Mouse (Mus musculus): ENCODE measurements around the gene Rgs12.

The Rgs12 gene

DNA sequence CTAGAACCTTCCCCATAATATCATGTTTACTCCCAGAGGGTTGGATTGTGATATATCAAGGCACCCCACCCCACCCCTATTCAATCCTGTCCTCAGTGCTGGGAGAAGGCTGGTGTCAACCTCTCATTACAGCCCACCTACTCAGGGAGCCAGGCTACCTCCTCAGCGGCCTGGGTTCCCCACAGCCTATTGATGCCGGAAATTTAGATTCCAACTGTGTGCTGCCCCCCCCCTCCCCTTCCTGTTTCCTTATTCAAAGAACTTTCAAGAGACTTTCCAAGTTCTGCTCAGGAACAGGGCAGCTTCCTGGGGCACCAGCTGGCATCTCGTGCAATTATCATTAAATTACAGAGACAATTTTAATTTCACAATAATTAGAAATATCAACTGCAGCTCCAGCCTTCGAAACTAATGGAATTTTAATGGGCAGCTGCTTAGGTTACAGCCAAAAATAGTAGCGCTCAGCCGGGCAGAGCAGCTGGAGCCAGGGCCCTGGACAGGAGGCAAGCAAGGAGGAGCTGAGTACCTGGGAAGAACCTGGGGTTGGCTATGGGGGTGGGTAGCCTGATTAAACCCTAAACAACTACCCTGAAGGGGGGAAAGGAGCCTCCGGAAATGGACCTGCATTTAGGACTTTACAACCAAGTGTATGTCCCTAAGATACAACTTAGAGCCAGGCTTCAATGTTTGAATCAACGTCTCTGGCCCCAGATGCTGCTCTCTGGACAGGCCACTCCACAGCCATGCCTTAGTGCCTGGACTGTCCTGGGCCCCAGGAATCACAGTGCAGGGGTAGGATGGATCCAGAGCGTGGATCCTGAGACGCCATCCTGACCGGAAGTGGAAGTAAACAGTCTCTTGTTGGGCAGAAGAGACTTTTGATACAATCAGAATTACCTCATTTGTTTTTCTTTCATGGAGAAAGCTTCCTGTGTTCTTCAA, 17.5 kb upstream of the Rgs12 start:
- no peak for DNase-seq (ENCODE audit: low spot score)

DNA sequence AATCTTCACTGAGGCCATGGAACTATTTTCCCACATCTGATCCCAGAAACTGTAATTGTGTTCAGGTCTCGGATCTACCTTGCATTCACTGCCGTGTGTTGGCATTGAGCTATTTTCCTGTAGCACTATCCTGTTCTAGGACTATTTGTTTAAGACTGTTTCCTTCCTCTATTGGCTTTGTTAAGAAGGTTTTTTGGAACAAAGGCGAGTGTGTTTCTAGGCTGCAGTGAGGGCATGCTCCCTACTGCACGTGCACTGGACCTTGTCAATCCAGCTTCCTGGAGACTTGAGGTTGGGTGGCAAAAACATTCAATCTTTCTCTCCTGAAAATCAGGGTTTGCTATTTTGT, 16.8 kb upstream of the Rgs12 start:
- peak; percentile 43 for DNase-seq (ENCODE audit: low spot score)

DNA sequence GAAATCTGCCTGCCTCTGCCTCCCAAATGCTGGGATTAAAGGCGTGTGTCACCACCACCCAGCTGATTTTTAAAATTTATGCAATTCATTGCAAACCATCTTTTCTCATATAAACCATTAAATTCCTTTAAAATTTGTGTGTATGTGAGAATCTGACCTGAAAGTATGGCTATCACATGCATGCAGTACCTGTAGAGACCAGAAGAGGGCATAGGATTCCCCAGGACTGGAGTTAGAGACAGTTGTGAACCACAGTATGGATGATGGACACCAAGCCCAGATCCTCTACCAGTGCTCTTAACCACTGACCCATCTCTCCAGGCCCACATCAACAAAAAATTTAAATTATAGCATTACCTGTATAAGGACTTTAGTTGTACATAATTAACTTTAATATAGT, 15.8 kb upstream of the Rgs12 start:
- no peak for DNase-seq (ENCODE audit: low spot score)

DNA sequence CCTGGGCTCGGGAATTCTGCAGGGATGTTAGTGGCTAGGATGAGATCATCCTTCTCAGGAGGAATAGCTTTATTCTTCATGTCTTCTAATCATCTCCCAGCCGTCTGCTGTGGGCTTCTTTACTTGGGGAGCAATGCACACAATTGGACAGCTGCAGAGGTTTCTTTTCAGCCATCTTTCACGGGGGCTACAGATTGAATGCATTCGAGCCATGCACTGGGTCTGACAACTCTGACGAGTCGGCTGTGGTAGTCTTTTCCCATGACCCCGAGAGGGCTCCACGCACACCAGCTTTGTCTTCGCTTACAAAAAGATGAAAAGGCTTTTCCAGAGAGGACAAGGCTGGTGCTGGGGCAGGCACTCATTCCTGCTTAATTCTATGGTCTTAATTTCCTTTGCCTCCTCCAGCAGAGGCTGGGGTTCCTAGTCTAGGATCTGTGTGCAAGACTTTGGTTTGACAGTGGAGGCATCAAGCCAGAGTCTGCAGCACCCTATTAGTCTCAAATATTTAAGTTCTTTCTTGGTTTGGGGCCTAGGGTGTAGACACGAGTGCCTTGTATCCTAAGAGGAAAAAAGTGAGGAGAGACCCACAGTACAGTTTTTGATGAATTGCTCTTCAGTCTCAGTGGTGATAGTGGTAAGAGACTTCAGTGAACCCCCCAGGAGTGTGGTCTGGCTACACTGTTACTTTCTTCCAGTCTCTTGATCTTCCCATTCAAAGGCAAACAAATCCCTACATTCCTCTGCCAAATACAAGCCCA, 7.4 kb upstream of the Rgs12 start:
- peak; percentile 72 for DNase-seq (ENCODE audit: low spot score)

DNA sequence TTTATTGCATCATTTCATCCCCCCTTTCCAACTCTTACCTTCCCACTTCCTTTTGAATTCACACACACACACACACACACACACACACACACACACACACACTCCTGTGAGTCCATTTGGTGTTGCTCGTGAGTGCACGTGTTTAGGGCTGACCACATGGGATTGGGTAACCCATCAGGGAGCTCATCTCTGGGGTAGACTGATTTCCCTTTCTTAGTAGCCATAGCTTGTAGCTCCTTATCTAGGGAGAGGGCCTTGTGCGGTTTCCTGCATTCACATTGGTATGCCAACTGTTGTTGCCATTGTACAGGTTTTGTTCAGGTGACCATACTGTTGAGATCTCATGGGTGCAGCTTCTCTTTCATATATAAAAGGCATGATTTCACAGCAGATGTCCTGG, 5.8 kb upstream of the Rgs12 start:
- no peak for DNase-seq (ENCODE audit: low spot score)

DNA sequence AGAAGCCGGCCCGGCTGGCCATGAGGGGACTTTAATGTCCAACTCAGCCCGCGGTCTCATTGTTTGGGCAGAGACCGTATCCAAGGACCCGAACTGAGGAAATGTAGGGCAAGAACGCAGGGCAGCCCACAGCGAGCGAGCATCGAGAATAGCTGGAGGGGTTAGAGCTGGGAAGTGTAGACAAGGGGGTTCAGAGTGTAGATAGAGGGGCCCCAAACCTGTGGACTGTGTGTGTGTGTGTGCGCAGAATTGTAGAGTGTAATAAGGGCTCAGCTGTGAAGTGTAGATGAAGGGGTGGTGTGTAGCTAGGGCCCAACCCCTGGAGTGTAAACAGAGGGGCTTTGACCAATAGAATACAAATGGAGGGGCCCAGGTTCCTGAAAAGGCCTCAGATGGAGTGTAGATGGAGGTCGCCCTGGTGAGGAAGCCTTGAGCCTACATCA, 545 bp downstream of the Rgs12 start:
- peak; percentile 56 for DNase-seq (ENCODE audit: low spot score)

DNA sequence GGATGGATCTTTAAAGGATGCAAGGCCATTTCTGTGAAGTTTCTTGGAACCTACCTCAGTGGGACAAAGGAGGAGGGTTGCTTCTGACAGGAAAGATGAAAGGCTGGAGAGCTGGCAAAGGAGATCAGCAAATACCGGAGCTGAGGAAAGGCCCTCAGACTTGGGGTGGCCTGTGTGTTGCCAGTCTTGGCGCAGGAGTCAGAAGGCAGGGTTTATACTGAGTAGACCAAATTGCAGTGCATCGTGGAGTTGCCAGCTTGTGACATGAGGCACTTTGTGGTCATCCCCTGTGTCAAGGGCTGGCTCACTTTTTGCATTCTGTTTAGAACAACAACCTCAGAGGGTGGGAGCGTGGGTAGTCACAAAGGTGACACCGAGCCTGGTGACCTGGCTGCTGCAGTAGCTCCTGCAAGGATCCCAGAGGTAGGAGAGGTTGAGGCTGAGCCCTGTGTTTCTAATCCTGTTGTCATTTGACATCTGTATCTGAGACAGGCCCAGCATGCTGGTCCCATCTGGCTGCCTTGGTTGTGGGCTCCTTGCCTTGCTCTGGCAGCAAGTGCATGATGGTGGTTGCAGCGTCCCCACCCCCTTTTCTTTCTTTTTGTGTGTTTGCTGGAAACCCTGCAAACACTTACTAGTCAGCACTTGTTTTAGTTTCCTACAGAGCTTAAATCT, 1.4 kb downstream of the Rgs12 start:
- no peak for DNase-seq (ENCODE audit: low spot score)

DNA sequence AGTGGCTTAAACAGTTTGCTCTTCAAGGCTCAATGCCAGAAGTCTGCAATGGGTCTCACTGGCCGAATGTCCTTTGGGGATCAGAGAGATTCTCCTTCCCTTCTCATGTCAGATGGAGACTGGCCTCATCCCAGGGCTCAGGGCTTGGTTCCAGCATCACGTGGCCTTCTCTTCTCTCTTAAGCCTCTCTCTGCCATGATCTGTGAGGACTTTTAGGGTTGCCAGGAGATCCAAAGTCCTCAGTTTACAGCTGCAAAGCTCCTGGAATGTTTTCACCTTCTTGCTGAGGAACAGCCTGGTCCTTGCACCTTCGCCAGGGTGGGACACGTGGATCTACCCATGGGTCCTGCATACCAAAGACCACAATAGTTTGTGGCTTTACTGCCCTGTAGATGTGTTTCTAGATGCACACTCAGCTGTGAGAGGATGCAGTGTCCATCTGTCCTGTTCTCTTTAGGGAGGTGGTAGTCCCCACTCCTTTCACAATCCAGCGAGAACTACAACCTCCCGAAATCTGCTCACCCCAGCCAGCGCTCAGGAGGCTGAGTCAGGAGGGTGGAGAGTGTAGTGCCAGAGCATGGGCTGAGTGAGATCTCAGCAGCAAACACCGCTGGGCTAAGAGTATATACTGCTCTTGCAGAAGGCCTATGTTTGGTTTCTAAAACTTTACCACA, 2.1 kb downstream of the Rgs12 start:
- no peak for DNase-seq (ENCODE audit: low spot score)

DNA sequence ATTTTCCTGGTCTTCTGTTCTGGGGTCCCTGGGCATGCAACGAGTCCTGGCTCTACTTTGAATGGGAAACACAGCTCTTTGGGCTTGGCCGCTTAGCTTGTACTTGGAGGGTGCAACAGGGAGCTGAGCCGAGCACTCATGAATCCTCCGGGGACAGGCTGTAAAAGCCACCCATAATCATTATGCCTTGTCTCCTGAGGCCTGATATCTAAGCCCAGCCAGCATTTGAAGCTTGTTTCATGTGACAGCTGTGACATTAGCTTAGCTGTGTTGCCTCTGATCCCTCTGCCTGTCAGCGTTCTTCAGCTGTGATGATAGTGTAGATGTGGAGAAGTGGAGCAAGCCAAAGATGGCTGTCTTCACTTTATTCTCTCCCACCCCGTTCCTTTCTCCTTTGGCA, 5.3 kb downstream of the Rgs12 start:
- DNase-seq (ENCODE audit: low spot score), result no peak

DNA sequence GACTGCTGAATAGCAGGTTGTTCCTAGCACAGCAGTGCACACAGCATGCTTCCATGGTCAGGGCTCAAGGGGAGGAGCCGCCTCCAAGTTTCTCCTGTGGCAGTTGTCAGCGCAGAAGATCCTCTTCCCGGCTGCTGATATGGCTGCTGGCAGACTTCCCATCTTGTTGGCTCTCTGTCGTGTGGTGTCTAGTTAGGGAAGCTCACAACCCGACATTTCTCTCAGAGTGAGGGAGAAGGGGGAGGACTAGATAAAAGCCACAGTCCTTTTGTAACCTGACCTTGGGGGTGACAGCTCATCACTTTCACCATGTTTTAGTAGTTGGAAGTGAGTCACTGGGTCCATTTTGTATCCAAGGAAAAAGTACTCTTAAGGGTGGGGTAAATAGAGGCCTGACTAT, 6.4 kb downstream of the Rgs12 start:
- DNase-seq (ENCODE audit: low spot score), result no peak

DNA sequence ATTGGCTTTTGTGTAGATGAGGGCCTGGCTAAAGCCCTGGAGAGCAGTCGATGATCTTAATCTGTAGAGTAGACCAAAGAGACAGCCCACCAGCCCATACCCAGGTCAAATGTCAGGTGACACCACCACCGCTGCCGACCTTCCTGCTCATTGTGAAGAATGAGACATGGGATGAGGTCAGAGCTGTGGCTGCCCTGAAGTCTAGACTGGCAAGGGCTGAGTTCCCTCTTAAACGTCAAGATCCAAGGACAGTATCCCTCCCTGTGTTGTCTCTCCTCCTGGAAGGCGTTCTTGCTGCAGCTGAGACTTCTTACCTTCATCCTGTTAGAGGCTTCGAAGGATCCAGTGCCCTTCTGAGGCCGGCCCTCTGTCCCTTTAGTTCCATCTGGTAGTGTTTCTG, 6.9 kb downstream of the Rgs12 start:
- DNase-seq (ENCODE audit: low spot score), result peak; percentile 13

DNA sequence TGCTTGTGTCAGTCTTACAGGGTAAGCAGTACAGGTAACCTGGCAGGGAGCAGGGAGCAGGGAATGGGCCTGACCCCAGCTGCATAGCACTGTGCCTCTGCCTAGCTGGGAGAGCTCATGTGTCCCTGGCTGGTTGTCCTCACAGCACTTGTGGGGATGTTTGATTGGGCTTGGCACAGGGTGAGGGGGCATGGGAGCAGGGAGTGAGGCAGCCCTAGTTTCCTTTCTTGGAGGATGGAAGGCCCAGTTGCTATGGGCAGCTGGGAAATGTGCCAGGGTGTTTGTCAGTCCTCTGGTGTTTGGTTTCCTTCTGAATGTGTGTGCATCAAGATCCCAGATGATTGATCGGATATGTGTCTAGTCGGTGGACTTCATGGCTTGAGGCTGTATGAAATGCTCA, 7.8 kb downstream of the Rgs12 start:
- no peak for DNase-seq (ENCODE audit: low spot score)

DNA sequence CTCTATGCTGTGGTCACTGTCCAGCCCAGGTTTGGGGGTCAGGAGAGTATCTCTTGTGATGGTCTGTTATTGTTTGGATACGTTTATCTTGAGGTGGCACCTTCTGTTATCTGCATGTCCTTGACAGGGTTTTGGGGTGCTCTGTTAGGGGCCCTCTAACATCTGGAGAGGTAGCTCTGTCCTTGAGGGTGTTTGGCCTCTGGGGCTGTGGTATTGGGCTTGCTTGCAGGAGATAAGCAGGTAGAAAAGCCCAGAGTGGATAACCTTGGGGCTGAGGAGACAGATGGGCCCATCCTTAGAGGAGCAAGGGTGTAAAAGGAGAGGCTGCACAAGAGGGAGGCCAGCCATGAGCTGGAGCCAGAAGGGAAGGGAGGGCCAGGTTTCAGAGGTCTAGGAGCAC, 10.8 kb downstream of the Rgs12 start:
- DNase-seq (ENCODE audit: low spot score), result no peak

DNA sequence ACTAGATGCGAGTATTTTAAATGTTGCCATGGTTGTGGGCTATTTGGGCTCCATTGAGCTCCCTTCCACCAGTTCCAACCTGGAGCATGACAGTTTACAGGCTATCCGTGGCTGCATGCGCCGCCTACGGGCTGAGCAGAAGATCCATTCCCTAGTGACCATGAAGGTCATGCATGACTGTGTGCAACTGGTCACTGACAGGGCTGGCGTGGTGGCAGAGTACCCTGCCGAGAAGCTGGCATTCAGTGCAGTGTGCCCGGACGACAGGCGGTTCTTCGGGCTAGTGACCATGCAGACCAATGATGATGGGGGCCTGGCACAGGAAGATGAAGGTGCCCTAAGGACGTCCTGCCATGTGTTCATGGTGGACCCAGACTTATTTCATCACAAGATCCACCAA, 16.3 kb downstream of the Rgs12 start:
- DNase-seq (ENCODE audit: low spot score), result no peak

DNA sequence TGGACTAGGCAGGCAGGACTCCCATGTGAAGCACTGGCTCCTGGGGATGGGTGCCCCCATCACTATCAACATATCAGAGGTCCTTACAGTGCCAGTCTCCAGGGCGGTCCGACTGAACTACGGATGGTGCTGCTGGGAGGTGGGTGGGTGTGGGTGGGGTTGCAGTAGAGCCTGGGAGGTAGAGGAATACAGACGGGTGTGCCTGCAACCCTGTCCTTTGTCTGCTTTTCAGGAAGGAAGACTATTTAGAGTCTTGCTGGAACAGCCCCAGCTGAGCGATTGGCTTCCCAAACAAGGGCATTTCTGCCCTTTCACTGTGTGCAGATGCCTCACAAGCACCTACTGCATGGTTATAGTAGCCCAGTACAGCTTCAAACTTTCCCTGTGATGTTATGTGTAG, 19.1 kb downstream of the Rgs12 start:
- no peak for DNase-seq (ENCODE audit: low spot score)

DNA sequence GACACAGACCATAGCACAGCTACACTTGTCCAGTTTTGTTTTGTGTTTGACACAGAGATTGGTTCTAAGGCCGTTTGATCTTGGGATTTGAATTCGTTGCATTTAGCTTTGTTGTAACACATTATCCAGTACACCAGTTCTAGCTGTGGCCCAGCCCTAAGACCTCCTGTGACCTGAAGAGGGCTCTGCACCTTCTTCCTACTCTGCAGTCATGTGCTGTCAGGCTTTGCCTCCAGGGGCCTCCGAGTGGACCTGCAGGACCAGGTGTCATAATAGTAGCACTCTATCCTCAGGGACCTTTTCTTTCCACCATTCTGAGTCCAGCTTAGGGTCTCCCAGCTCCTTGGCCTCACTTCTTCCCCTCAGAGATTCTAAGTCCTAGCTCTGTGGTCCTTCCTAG, 23.2 kb downstream of the Rgs12 start:
- DNase-seq (ENCODE audit: low spot score), result no peak

DNA sequence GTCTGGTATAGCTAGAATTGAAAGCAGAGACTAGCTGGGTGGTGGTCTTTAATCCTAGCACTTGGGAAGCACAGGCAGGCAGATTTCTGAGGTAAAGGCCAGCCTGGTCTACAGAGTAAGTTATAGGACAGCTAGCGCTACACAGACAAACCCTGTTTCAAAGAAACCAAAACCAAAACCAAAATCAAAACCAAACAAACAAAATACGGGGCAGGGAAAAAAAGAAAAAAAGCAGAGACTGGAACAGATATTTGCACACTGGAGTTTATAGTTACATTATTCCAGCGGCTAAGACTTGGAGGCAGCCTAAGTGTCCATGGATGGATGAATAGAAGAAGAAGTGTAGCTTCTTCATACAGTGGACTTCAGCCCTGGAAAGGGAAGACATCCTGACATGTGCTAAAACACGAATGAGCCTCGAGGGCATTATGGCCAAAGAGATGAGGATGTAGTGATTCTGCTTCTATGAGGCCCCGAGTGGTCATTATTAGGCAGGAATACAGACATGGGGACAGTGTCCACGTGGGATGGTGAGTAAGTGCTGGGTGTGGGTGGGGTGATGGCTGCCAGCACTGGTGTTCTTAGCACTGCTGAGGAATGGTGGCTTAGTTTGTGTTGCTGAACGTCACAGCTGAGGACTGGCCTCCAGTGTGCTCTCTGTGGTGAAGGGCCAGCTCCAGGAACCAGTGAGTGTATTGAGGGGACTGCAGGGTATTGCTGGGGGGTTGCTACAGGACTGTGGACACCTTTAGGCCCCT, 24.5 kb downstream of the Rgs12 start:
- no peak for DNase-seq (ENCODE audit: low spot score)

DNA sequence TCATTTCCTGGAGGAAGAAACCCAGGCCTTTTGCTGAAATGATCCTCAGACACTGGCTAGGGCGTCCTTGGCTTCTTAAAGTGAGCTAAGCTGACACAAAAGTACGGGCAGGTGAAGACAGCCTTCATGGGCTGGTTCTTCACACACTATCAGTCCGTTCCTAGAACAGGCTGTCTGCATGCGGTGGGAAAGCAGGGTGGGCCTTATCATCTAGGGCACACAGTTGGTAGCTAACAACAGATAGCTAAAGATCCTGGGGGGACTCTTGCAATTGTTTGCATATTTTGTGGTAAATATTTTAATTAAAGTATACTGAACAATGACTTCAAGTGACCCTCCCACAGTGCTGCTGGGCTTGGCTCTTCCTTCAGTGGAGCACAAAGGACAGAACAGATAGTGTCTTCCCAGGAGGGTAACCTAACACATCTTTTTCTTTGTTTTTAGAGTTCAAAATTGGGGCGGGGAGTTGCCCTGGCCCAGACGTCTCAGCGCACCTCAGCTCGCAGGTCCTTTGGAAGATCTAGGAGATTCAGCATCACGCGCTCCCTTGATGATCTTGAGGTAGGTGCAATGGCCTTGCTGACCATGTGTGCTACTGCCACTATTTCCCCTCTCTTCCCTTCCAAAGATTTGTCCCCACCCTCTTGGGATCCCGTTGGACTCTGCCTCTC, 25.7 kb downstream of the Rgs12 start:
- no peak for DNase-seq (ENCODE audit: low spot score)

DNA sequence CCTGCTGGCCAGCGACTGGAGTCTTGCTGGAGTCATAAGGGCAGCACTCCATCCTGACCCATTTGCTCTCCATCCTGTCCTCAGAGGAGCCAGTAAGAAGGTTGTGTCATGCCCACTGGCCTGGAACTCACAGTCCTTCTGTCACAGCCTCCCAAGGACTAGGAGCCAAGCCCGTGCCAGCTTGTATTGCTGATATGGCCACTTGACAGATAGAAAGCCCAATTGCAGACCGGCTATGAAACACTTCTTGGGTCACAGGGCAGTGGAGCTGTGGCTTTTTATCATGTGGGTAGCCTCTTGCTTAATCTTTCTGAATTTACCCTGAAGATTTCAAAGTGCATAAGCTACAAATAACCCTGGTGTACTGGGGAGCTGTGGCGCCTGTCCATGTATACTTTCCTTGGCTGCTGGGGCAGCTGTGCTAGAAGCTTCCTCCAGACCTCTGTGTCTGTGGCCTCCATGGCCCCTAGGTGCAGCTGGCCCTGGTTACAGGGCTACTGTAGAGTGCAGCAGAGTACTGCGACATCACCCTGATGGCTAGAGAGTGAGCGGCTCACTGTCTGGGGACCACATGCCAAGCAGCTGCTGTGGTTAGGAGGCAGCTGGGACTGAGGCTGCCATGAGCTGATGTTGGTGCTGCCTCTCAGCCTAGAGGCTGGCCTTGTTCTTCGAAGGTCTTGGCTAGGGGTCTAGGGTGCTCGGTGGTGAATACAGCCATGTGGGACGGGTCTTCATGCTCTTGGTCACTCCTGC, 27.5 kb downstream of the Rgs12 start:
- no peak for DNase-seq (ENCODE audit: low spot score)

DNA sequence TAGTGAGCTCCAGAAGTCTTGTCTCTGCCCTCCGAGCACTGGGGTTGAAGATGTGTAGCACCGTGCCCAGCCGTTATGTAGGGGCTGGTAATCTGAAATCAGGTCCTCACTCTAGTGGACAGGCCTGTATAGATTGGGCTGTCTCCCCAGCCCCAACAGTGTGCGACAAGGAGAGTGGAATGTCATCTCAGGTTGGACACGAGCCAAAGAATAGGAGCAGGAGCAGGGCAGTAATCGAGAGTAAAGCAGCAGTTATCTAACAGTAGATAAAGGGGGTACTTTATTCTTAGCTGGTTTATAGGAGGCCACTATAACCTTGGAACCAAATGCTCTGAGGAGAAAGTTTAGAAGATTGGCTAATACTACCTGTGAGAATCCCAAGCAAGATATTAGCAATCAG, 30.9 kb downstream of the Rgs12 start:
- no peak for DNase-seq (ENCODE audit: low spot score)

Data from embryo, embryonic 10 days (tissue).